Mouse (Mus musculus) testis, postnatal 14 days (tissue): ENCODE results near the gene Uck2.

Experiments
- DNase-seq: peaks from one replicate; pipeline ENCODE4 v3.0.0; 2021; ENCODE audit warnings: low spot score

The Uck2 gene

DNA sequence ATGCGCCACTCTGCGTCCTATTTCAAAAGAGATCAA, at the start of gene Uck2:
Uck2 (minus strand) TSS at position 1 of the 36 bp plus-strand sequence.
- no peak for DNase-seq

GRCm38 (mm10) chr1:167331106-167331505, 46.0 kb upstream of the Uck2 start:
- no peak for DNase-seq

DNA sequence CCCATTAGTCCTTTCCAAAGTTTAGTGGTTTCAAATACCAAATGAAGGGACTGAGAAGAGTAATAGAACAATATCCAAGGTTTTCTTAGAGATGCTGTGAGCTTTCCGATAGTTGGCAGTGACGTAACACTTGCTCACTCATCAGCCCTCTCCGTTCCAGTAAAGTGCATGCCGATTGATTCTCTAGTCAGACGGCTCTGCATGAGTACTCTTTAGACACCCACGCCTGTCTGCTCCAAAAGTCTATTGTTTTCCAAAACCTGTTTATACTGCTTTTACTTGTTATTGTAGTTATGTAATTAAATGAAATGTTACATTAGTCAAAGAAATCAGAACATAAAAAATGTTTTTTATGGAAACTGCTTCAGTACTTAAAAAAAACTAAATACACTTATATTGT, 43.7 kb upstream of the Uck2 start:
- no peak for DNase-seq

GRCm38 (mm10) chr1:167321691-167322090, 36.6 kb upstream of the Uck2 start:
- DNase-seq, result no peak

GRCm38 (mm10) chr1:167313220-167313619, 28.1 kb upstream of the Uck2 start:
- DNase-seq, result no peak

- DNase-seq, result no peak
These were observed 27.2 kb upstream of the Uck2 start for GRCm38 (mm10) chr1:167312367-167312766.

DNA sequence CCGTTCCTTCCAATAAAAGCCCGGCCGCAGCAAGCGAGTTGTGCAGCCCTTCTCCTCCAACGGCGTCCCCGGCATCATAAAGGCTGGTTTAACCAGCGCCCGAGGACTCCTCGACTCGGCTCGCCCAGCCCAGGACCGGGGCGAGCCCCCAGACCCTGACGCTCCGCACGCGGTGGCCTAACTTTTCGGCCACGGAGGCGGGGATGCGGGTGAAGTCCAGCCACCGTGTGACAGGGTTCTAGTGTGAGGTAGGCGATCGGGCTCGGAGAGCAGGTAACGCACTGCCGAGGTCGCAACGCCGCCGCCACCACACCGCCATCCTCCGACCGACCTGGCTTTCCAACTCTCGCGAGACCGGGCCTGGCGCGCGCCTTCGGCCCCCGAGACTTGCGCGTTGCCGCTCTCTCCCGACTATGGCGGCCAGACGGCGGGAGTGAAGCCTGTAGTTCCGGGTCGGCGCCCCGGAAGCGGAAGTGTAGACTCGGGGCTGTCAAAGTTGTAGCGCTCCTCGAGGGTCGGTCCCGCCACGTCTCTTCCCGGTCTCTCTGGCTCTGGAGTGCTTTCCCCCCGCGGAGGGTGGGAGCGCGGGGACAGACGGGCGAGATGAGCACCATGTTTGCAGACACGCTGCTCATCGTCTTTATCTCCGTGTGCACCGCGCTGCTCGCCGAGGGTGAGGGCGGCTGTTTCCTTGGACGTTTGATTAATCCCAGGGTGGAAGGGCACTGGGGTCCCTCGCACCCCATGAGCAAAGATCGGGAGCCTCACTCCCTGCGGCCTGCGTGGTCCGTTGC, 23.3 kb upstream of the Uck2 start, which contains the start of gene Tmco1:
Tmco1 (plus strand) TSS at position 118 of the 794 bp plus-strand sequence.
- peak; percentile 97 for DNase-seq

- DNase-seq, result no peak
These were observed 22.6 kb upstream of the Uck2 start for GRCm38 (mm10) chr1:167307674-167308073.

DNA sequence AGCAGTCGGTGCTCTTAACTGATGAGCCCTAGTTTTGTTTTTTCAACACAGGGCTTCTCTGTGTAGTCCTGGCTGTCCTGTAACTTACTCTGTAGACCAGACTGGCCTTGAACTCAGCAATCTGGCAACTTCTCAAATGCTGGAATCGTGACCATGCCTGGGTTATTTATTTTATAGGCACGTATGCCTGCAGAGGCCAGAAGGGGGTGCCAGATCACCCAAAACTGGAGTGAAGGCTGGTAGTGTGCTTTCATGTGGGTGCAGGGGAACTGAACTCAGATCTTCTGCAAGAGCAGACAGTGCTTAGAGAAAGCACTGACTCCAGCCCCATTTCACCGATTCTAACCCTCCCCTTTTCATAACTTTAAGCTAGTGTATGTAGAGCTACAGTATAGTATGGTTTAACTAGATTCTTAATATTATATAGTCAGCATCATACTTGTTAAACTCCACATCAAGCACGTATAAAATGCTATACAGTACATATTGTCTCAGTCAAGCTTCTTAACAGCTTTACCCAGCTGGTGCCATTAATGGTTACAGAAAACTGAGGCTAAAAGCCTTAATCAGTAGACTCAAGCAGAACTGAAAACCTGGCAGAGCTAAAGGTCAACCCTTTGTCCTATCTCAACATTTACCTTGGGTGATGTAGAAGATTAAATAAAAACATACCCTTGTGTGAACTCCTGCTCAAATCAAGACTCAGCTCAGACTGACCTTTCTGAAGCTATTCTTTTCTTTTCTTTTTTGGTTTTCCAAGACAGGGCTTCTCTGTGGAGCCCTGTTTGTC, 21.5 kb upstream of the Uck2 start:
- DNase-seq, result peak; percentile 44

DNA sequence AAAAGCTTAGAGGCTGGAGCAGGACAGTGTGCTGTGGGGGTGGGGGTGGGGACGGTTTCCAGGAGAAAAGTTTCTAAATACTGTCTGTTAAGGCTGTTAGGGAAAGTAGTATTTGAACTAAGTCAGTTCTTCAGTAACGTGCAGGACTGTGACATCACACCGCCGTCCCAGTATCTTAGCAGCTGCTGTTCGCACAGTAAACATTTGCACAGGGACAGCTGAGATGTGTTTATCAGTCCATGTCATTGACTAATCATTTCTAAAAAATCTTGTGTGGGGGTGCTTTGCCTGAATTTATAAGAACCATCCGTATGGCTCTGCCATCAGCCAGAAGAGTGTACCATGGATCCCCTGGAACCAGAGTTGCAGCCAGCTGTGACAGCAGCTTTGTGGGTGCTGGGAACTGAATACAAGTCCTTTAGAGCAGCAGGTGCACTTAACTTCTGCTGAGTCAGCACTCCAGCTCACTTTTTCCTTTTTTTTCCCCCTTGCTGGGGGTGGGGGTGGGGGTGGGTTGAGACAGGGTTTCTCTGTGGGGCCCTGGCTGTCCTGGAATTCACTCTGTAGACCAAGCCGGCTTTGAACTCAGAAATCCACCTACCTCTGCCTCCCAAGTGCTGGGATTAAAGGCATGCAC, 20.5 kb upstream of the Uck2 start:
- no peak for DNase-seq

GRCm38 (mm10) chr1:167300122-167300521, 15.0 kb upstream of the Uck2 start:
- no peak for DNase-seq

GRCm38 (mm10) chr1:167295679-167296402, 10.7 kb upstream of the Uck2 start:
- DNase-seq, result no peak

GRCm38 (mm10) chr1:167292447-167292846, 7.3 kb upstream of the Uck2 start:
- peak; percentile 48 for DNase-seq

- DNase-seq, result no peak
These were observed 6.5 kb upstream of the Uck2 start for GRCm38 (mm10) chr1:167291610-167292009.

- no peak for DNase-seq
These were observed 5.1 kb upstream of the Uck2 start for GRCm38 (mm10) chr1:167290263-167290592.

DNA sequence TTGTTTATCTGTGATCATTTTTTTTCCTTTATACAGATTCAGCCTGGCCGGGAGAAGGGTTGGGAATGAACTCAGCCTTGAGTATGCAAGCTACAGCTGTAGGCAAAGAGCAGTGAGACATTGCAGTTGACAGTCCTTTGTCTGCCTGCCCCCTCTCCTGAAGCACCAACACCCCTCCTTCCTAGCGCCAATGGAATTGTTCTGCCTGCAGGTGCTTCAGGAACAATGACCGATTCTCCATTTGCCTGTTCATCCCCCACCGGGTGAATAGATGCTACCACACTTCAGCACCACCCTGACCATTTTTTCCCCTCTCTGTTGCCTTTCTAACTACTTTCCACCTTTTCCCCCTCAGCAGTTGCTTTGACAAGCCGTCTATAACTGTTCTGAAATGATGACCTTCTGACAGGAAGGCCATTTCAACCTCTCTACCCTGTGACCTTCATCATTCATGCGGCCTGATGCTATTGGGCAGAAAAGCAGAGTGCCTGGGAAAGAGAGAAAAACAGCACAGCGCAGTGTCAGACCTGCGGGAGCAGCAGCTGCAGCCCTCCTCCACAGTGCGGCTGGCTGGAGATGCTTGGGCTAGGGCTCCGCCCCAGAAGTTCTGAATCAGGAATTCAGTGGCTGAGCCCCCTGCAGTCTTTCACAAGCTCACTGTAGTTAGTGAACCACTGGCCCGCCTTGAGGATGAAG, 4.6 kb upstream of the Uck2 start:
- DNase-seq, result no peak

DNA sequence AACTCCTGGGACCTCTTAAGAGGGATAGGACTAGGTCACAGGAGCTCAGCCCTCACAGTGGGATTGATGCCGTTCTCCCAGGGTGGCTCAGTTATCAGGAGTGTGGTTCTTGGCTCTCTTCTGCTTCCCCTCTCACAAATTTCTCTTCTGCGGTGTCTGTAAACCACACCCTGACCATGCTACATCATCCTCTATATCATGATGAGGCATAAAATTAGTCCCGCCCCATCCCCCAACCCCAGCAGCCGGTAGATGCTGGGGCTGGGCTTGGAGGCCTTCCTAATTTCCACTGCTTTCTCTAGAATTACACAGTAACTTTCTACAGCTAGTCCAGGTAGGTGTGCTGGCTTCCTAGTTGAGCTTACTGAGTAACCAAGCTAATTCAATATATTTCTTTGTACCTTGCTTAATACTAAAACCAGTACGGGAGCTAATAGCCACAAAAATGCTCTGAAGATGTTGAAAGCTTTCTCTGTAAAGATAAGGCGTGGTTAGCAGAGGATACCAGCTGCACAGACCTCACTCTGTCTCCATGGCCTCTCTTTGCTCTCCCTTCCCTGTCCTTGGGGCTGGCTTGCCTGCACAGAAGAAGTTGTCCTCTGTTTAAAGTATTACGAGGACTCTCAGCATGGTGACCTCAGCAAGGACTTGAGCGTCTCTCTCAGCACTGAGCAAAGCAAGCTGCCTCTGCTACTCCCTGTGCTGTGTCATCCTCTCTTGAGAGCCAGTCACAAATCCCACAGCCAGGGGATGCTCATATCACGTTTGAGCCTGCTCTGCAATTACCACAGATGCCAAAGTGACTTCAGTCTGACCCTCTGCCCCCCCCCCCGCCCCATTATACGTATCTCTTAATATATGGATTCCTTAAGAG, 3.8 kb upstream of the Uck2 start:
- no peak for DNase-seq

GRCm38 (mm10) chr1:167287156-167287555, 2.0 kb upstream of the Uck2 start:
- no peak for DNase-seq

- DNase-seq, result no peak
These were observed 236 bp upstream of the Uck2 start for GRCm38 (mm10) chr1:167285356-167285755.

DNA sequence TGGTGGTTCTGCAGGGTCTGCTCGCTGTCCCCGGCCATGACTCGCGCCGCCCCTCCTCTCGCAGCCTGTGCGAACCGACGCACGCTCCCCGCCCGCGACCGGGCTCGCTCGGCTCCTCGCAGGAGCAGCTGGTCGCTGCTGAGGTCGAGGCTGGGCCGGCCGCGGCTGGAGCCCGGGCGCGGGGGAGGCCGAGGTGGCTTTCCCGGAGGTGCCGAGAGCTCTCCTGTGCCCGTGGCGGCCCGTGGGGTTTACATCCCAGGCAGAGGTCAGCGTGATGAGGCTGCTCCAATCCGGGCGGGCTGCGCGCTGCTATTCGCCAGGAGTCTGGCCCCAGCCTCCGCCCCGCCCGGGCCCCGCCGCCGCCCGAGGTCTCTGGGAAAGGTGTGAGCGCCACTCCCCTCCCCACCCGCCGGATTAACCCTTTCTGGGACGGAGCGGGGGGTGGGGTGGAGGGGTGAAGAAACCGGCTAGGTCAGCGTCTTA, 242 bp downstream of the Uck2 start:
- peak; percentile 88 for DNase-seq

GRCm38 (mm10) chr1:167284258-167284836, 773 bp downstream of the Uck2 start:
- peak; percentile 81 for DNase-seq
